Mouse (Mus musculus) lung, embryonic 15.5 days (tissue): Measurements from ENCODE around the gene Socs1. TPM values are rescaled to one million over a fixed set of nuclear protein-coding genes. Genes with fewer than 3 reads are reported as not detected.

Experiments
- ATAC-seq: fragments of 200-750 bp; cut with Nextera tagmentation; 2 replicates; pipeline ENCODE4 v1.8.0; 2017; ENCODE audit warnings: moderate number of reproducible peaks, borderline replicate concordance; ENCODE audit not compliant: low FRiP score, low TSS enrichment; ENCODE audit errors: extremely low read depth
- H3K27ac ChIP-seq: fragments of 300-500 bp; sonication (generic); 2 replicates; pipeline ENCODE4 v1.5.1; 2015; ENCODE audit warnings: moderate library complexity, mild to moderate bottlenecking, inconsistent platforms
- H3K27me3 ChIP-seq: fragments of 300-500 bp; sonication (generic); 2 replicates; pipeline ENCODE4 v1.6.1; 2015; ENCODE audit warnings: inconsistent platforms
- H3K36me3 ChIP-seq: fragments of 300-500 bp; sonication (generic); 2 replicates; pipeline ENCODE4 v1.6.1; 2015; ENCODE audit warnings: inconsistent platforms
- H3K4me1 ChIP-seq: fragments of 300-500 bp; sonication (generic); 2 replicates; pipeline ENCODE4 v1.6.1; 2015; ENCODE audit warnings: inconsistent platforms
- H3K4me2 ChIP-seq: fragments of 300-500 bp; sonication (generic); 2 replicates; pipeline ENCODE4 v1.6.1; 2015; ENCODE audit warnings: inconsistent platforms, mild to moderate bottlenecking, moderate library complexity
- H3K4me3 ChIP-seq: fragments of 300-500 bp; sonication (generic); 2 replicates; pipeline ENCODE4 v1.5.1; 2015; ENCODE audit warnings: mild to moderate bottlenecking, inconsistent platforms
- H3K9ac ChIP-seq: fragments of 300-500 bp; sonication (generic); 2 replicates; pipeline ENCODE4 v1.6.1; 2015; ENCODE audit warnings: inconsistent platforms
- H3K9me3 ChIP-seq: fragments of 300-500 bp; sonication (generic); 2 replicates; pipeline ENCODE4 v1.6.1; 2016; ENCODE audit warnings: inconsistent platforms
- WGBS: fragments of 180-500 bp; shearing (Covaris S2); methylation state at CpG from one replicate; pipeline ENCODE4 v1.1.7; 2015; 5-methylcytosine and 5-hydroxymethylcytosine counted together
- polyA plus RNA-seq: library from polyadenylated mRNA; unstranded; fragments of >200 nt; fragmentation: Nextera tagmentation; extraction: Ambion mirVana; gene quantifications from 2 replicates; pipeline ENCODE4 v1.2.1, GENCODE M21; 2015

The Socs1 gene
- polyA plus RNA-seq, 1 experiment from 2014 or later: 10.4 TPM

GRCm38 (mm10) chr16:10786288-10786687, 952 bp upstream of the Socs1 start:
- H3K9ac ChIP-seq: peak overlapping the region; percentile 82
- peak; percentile 25 for ATAC-seq
- no peaks in the 10 kb centered on the region for H3K36me3 ChIP-seq
- H3K4me2 ChIP-seq: peak overlapping the region; percentile 98
- H3K4me3 ChIP-seq: peak overlapping the region; percentile 62
- no peaks in the 10 kb centered on the region for H3K27me3 ChIP-seq
- 2% methylated on average over 9 of the region's 9 CpGs for WGBS
- peaks cover 49% of the 10 kb centered on the region for H3K4me1 ChIP-seq
- H3K27ac ChIP-seq: peak overlapping the region; percentile 99
- no peaks in the 10 kb centered on the region for H3K9me3 ChIP-seq

GRCm38 (mm10) chr16:10784793-10785370, 454 bp downstream of the Socs1 start:
- H3K9ac ChIP-seq: peak overlapping the region; percentile 82
- peaks cover 63% of the 10 kb centered on the region for H3K4me1 ChIP-seq
- H3K9me3 ChIP-seq: no peaks in the 10 kb centered on the region
- H3K27ac ChIP-seq: peak overlapping the region; percentile 99
- peak overlapping the region; percentile 62 for H3K4me3 ChIP-seq
- peak overlapping the region; percentile 98 for H3K4me2 ChIP-seq
- no peaks in the 10 kb centered on the region for H3K36me3 ChIP-seq
- peak; percentile 85 for ATAC-seq
- WGBS: under 1% methylated on average over 55 of the region's 55 CpGs
- no peaks in the 10 kb centered on the region for H3K27me3 ChIP-seq

GRCm38 (mm10) chr16:10783883-10784792, 1.2 kb downstream of the Socs1 start:
- under 1% methylated on average over 80 of the region's 81 CpGs for WGBS
- H3K9me3 ChIP-seq: no peaks in the 10 kb centered on the region
- peak overlapping the region; percentile 99 for H3K27ac ChIP-seq
- H3K9ac ChIP-seq: peak overlapping the region; percentile 82
- ATAC-seq: no peak
- no peaks in the 10 kb centered on the region for H3K36me3 ChIP-seq
- no peaks in the 10 kb centered on the region for H3K27me3 ChIP-seq
- peaks cover 63% of the 10 kb centered on the region for H3K4me1 ChIP-seq
- peak overlapping the region; percentile 98 for H3K4me2 ChIP-seq
- H3K4me3 ChIP-seq: peak overlapping the region; percentile 62

GRCm38 (mm10) chr16:10783451-10783850, 1.9 kb downstream of the Socs1 start:
- Histone ChIP-seq H3K27ac (no peak overlapping the region), H3K27me3 (no peaks in the 10 kb centered on the region), H3K9me3 (no peaks in the 10 kb centered on the region), H3K4me3 (peak overlapping the region; percentile 62), H3K4me2 (peak overlapping the region; percentile 98), H3K9ac (peak overlapping the region; percentile 82; the same call in 1 of the 2 replicates), H3K4me1 (peaks cover 63% of the 10 kb centered on the region), H3K36me3 (no peaks in the 10 kb centered on the region)
- 60% methylated on average over 8 of the region's 8 CpGs for WGBS
- ATAC-seq: no peak

GRCm38 (mm10) chr16:10783152-10783434, 2.2 kb downstream of the Socs1 start:
- Histone ChIP-seq H3K4me3 (peak overlapping the region; percentile 62), H3K27ac (peak overlapping the region; percentile 51; the same call in 1 of the 2 replicates), H3K9ac (peak overlapping the region; percentile 20; the same call in 1 of the 2 replicates)

GRCm38 (mm10) chr16:10782377-10783151, 2.8 kb downstream of the Socs1 start:
- no peaks in the 10 kb centered on the region for H3K36me3 ChIP-seq
- H3K4me2 ChIP-seq: peak overlapping the region; percentile 98
- no peaks in the 10 kb centered on the region for H3K9me3 ChIP-seq
- H3K27me3 ChIP-seq: no peaks in the 10 kb centered on the region
- peaks cover 62% of the 10 kb centered on the region for H3K4me1 ChIP-seq
- no peak for ATAC-seq
- peak overlapping the region; percentile 51 for H3K27ac ChIP-seq
- 37% methylated on average over 6 of the region's 6 CpGs for WGBS
- peak overlapping the region; percentile 20 for H3K9ac ChIP-seq
- peak overlapping the region; percentile 62 for H3K4me3 ChIP-seq

More at GRCm38 (mm10) chr16:10783152-10783434, 2.2 kb downstream of the Socs1 start:
- Histone ChIP-seq H3K4me1 (peaks cover 63% of the 10 kb centered on the region), H3K9me3 (no peaks in the 10 kb centered on the region), H3K27me3 (no peaks in the 10 kb centered on the region), H3K4me2 (peak overlapping the region; percentile 98), H3K36me3 (no peaks in the 10 kb centered on the region)
- ATAC-seq: no peak
- WGBS: 16% methylated on average over 1 of the region's 1 CpGs

- ATAC-seq: no peak
- H3K9ac ChIP-seq: no peak overlapping the region; the same call in 1 of the 2 replicates
- no peaks in the 10 kb centered on the region for H3K36me3 ChIP-seq
- H3K4me2 ChIP-seq: peak overlapping the region; percentile 98; the same call in 1 of the 2 replicates
- H3K27ac ChIP-seq: peak overlapping the region; percentile 51
- 43% methylated on average over 9 of the region's 9 CpGs for WGBS
- peaks cover 55% of the 10 kb centered on the region for H3K4me1 ChIP-seq
- H3K27me3 ChIP-seq: no peaks in the 10 kb centered on the region
- no peaks in the 10 kb centered on the region for H3K9me3 ChIP-seq
- no peak overlapping the region for H3K4me3 ChIP-seq
Observed at GRCm38 (mm10) chr16:10781862-10782371, 3.4 kb downstream of the Socs1 start.

GRCm38 (mm10) chr16:10780631-10781120, 4.7 kb downstream of the Socs1 start:
- ATAC-seq: no peak
- no peak overlapping the region for H3K4me2 ChIP-seq

GRCm38 (mm10) chr16:10777579-10778160, 7.7 kb downstream of the Socs1 start:
- no peaks in the 10 kb centered on the region for H3K27me3 ChIP-seq
- peaks cover 26% of the 10 kb centered on the region for H3K4me1 ChIP-seq
- no peak overlapping the region for H3K9ac ChIP-seq
- no peaks in the 10 kb centered on the region for H3K36me3 ChIP-seq
- no peak overlapping the region for H3K4me2 ChIP-seq
- 59% methylated on average over 5 of the region's 5 CpGs for WGBS
- H3K27ac ChIP-seq: no peak overlapping the region
- no peak for ATAC-seq
- no peak overlapping the region for H3K4me3 ChIP-seq
- H3K9me3 ChIP-seq: no peaks in the 10 kb centered on the region

More at GRCm38 (mm10) chr16:10780631-10781120, 4.7 kb downstream of the Socs1 start:
- 71% methylated on average over 5 of the region's 5 CpGs for WGBS
- no peaks in the 10 kb centered on the region for H3K9me3 ChIP-seq
- H3K27ac ChIP-seq: no peak overlapping the region; the same call in 1 of the 2 replicates
- peaks cover 46% of the 10 kb centered on the region for H3K4me1 ChIP-seq
- no peak overlapping the region for H3K9ac ChIP-seq
- H3K36me3 ChIP-seq: no peaks in the 10 kb centered on the region
- H3K4me3 ChIP-seq: no peak overlapping the region
- H3K27me3 ChIP-seq: no peaks in the 10 kb centered on the region

GRCm38 (mm10) chr16:10776322-10776721, 9.0 kb downstream of the Socs1 start:
- no peaks in the 10 kb centered on the region for H3K9me3 ChIP-seq
- ATAC-seq: no peak
- H3K4me1 ChIP-seq: peaks cover 14% of the 10 kb centered on the region
- H3K4me3 ChIP-seq: no peak overlapping the region
- H3K27ac ChIP-seq: no peak overlapping the region
- H3K36me3 ChIP-seq: no peaks in the 10 kb centered on the region
- H3K4me2 ChIP-seq: no peak overlapping the region
- no peaks in the 10 kb centered on the region for H3K27me3 ChIP-seq
- no peak overlapping the region for H3K9ac ChIP-seq
- 33% methylated on average over 7 of the region's 7 CpGs for WGBS

- no peak overlapping the region for H3K4me3 ChIP-seq
Observed at GRCm38 (mm10) chr16:10774726-10775125, 10.6 kb downstream of the Socs1 start.

More at GRCm38 (mm10) chr16:10774726-10775125, 10.6 kb downstream of the Socs1 start:
- no peaks in the 10 kb centered on the region for H3K9me3 ChIP-seq
- H3K27ac ChIP-seq: no peak overlapping the region
- H3K9ac ChIP-seq: no peak overlapping the region
- no peak overlapping the region for H3K4me2 ChIP-seq
- no peaks in the 10 kb centered on the region for H3K36me3 ChIP-seq
- ATAC-seq: no peak
- H3K27me3 ChIP-seq: no peaks in the 10 kb centered on the region
- WGBS: 43% methylated on average over 4 of the region's 4 CpGs
- H3K4me1 ChIP-seq: peaks cover 7% of the 10 kb centered on the region; the same call in 1 of the 2 replicates
